Mouse (Mus musculus) heart, embryonic 13.5 days (tissue): ENCODE data around the gene Rps6kc1. TPM values are rescaled to one million over a fixed set of nuclear protein-coding genes. Genes with fewer than 3 reads are reported as not detected.

Experiments
- ATAC-seq: fragments of 200-750 bp; cut with Nextera tagmentation; 2 replicates; pipeline ENCODE4 v1.8.0; 2017; ENCODE audit warnings: moderate TSS enrichment; ENCODE audit not compliant: insufficient number of reproducible peaks, low FRiP score, low TSS enrichment; ENCODE audit errors: extremely low read depth
- H3K27ac ChIP-seq: fragments of 300-500 bp; sonication (generic); replicated peaks from 2 replicates; pipeline ENCODE4 v1.5.1; 2015; ENCODE audit warnings: moderate library complexity, mild to moderate bottlenecking, inconsistent platforms
- H3K27me3 ChIP-seq: fragments of 300-500 bp; sonication (generic); replicated peaks from 2 replicates; pipeline ENCODE4 v1.6.1; 2015; ENCODE audit warnings: mild to moderate bottlenecking, inconsistent platforms
- H3K36me3 ChIP-seq: fragments of 300-500 bp; sonication (generic); 2 replicates; pipeline ENCODE4 v1.6.1; 2015; ENCODE audit warnings: mild to moderate bottlenecking, inconsistent platforms
- H3K4me1 ChIP-seq: fragments of 300-500 bp; sonication (generic); 2 replicates; pipeline ENCODE4 v1.6.1; 2015; ENCODE audit warnings: inconsistent platforms
- H3K4me2 ChIP-seq: fragments of 300-500 bp; sonication (generic); 2 replicates; pipeline ENCODE4 v1.6.1; 2015; ENCODE audit warnings: inconsistent platforms, mild to moderate bottlenecking, moderate library complexity
- H3K4me3 ChIP-seq: fragments of 300-500 bp; sonication (generic); 2 replicates; pipeline ENCODE4 v1.5.1; 2015; ENCODE audit warnings: moderate library complexity, mild to moderate bottlenecking, inconsistent platforms
- H3K9ac ChIP-seq: fragments of 300-500 bp; sonication (generic); 2 replicates; pipeline ENCODE4 v1.6.1; 2015; ENCODE audit warnings: inconsistent platforms, mild to moderate bottlenecking, moderate library complexity
- H3K9me3 ChIP-seq: fragments of 300-500 bp; sonication (generic); 2 replicates; pipeline ENCODE4 v1.6.1; 2016; ENCODE audit warnings: inconsistent platforms
- WGBS: fragments of 180-500 bp; shearing (Covaris S2); methylation state at CpG from one replicate; pipeline ENCODE4 v1.1.7; 2015; ENCODE audit warnings: mixed read lengths; 5-methylcytosine and 5-hydroxymethylcytosine counted together
- polyA plus RNA-seq: library from polyadenylated mRNA; unstranded; fragments of >200 nt; fragmentation: Nextera tagmentation; extraction: Ambion mirVana; gene quantifications from 2 replicates; pipeline ENCODE4 v1.2.1, GENCODE M21; 2015

The Rps6kc1 gene
- polyA plus RNA-seq, 1 experiment from 2014 or later = 8.3 TPM

DNA sequence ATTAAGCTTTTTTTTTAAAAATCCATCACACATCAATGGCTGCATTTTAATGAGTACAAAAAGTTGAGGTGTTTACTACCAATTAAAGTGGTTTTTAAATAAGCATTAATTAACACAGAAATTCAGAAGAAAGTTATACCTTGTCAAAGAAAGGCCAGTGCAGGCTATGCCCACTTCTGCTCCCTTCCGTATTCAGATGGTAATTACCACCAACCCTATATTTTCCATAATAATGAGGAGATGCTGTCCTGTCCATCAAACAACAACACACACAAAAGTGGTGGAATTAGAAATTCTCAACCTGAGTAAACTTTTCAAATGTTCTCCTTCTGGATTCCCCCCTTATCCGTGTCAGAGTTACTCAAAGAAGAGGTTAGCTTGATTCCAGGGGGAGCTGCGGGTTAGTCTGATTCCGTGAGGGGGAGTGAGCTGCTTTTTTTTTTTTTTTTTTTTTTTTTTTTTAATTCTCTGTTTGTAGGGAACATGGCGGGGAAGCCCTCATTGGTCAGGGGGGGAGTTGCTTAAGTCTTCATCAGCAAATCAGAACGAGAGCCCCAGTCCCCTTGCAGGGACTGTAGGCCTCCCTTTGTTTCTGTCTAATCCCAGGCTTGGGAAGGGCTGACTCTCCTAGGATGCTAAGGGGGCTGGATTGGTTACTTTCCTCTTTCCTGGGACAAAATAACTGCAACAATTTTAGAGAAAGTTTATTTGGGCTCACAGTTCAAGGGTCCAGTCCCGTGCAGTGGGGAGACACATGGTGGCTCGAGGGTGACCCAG lies 159.6 kb downstream of the Rps6kc1 start:
- WGBS = 73% methylated on average over 8 of the region's 8 CpGs
- no peaks in the 10 kb centered on the region for H3K4me1 ChIP-seq
- no peak overlapping the region for H3K4me2 ChIP-seq
- no peak overlapping the region for H3K27ac ChIP-seq
- no peaks in the 10 kb centered on the region for H3K36me3 ChIP-seq
- no peak overlapping the region for H3K4me3 ChIP-seq
- no peak overlapping the region for H3K9ac ChIP-seq
- H3K27me3 ChIP-seq = no peaks in the 10 kb centered on the region
- no peak for ATAC-seq
- H3K9me3 ChIP-seq = no peaks in the 10 kb centered on the region

DNA sequence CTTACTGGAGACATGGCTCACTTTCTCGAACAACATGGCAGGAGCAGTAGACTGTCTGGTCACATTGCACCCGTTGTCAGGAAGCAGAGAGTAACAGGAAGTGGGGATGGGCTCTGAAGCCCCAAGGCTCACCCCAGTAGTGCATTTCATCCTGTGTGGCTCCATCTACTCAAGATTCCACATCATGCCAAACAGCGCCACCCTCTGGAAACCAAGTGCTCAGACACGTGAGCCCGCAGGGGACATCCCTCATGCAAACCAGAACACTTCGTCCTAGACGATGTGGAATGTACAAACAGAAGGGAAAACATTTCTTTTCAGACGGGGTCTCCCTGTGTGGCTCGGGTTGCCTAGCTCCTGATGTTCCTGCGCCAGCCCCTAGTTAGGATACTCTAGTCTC lies 162.6 kb downstream of the Rps6kc1 start:
- H3K9me3 ChIP-seq = no peaks in the 10 kb centered on the region
- no peaks in the 10 kb centered on the region for H3K36me3 ChIP-seq
- H3K4me2 ChIP-seq = no peak overlapping the region
- no peaks in the 10 kb centered on the region for H3K27me3 ChIP-seq
- H3K9ac ChIP-seq = no peak overlapping the region
- H3K27ac ChIP-seq = no peak overlapping the region
- H3K4me3 ChIP-seq = no peak overlapping the region
- ATAC-seq = no peak
- WGBS = 76% methylated on average over 10 of the region's 10 CpGs
- no peaks in the 10 kb centered on the region for H3K4me1 ChIP-seq

DNA sequence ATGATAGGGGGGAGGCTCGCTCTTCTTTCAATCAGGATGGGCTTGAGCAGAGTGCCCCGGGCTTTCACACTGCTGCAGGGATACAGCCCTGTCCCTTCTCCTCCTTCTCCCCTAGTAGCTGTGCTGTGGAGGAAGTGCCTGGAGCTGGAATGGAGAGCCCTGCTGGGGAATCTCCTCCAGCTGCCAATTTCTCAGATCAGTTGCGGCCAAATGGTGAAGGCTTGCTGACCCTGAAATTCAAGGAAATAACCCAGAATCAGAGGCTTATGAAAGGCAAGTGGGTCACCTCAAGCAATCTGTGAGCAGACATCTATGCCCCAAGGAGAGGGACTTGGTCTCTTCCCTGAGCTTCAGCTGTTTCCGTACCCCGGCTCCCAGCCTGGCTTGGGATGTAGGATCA lies 170.1 kb downstream of the Rps6kc1 start:
- Histone ChIP-seq H3K9me3 (0 out of 2 replicates have a peak, but pooled peaks cover 4% of the 10 kb centered on the region), H3K27ac (no peak overlapping the region), H3K4me3 (no peak overlapping the region), H3K36me3 (no peaks in the 10 kb centered on the region), H3K9ac (no peak overlapping the region), H3K4me2 (no peak overlapping the region), H3K4me1 (no peaks in the 10 kb centered on the region), H3K27me3 (no peaks in the 10 kb centered on the region)
- WGBS = 63% methylated on average over 5 of the region's 5 CpGs
- ATAC-seq = no peak

DNA sequence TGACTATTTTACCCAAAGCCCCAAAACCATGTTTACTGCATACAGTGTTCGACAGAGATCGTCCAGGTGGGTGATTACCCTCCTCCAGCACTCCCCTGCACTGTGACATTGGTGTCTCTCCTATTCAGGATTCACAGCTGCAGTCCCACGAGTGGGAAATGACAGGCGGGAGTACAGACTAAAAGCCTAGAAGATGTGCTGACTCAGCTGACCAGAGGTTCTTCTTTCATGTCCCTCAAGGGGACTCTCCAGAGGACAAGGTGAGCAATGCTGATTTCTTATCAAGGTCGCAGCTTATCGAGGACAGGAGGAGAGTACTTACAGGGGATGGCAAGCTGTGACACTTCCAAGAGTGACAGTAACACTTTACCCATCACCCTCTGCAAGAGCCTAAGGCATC lies 178.8 kb downstream of the Rps6kc1 start:
- no peaks in the 10 kb centered on the region for H3K27me3 ChIP-seq
- no peak overlapping the region for H3K27ac ChIP-seq
- WGBS = 53% methylated on average over 6 of the region's 6 CpGs

DNA sequence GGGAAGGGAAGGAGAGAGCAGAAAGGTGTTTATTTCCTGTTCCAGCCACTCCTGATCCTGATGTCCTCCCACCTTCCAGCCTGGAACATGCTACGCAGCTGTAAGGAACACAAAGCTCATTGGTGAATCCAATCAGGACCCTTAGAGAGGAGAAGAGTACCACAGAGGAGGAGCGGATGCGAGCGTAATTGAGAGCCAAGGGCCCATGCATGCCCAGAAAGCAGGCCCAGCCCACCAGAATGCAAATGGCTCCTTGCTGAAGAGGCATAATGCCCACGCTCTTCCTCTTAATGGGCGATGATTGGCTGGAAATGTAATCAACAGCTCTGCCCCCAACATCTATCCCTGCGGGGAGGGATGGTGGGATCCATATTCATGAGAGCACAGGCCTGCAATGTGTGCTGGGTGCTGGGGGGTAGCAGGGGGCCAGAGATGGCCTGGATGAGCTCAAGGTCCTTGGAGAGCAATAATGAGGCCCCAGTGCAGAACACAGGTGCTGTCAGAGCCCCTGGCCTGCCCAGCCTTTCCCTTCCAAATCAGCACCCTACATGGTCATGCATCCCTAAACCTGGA lies 182.0 kb downstream of the Rps6kc1 start:
- Histone ChIP-seq H3K4me3 (no peak overlapping the region), H3K27me3 (no peaks in the 10 kb centered on the region), H3K4me1 (peaks cover 5% of the 10 kb centered on the region; the same call in 1 of the 2 replicates), H3K9ac (no peak overlapping the region), H3K9me3 (no peaks in the 10 kb centered on the region), H3K27ac (no peak overlapping the region), H3K36me3 (no peaks in the 10 kb centered on the region), H3K4me2 (no peak overlapping the region)
- WGBS = 79% methylated on average over 7 of the region's 7 CpGs
- no peak for ATAC-seq

More for the DNA sequence above, 178.8 kb downstream of the Rps6kc1 start:
- Histone ChIP-seq H3K4me2 (no peak overlapping the region), H3K36me3 (no peaks in the 10 kb centered on the region), H3K4me3 (no peak overlapping the region), H3K4me1 (no peaks in the 10 kb centered on the region), H3K9me3 (no peaks in the 10 kb centered on the region), H3K9ac (no peak overlapping the region)
- no peak for ATAC-seq

DNA sequence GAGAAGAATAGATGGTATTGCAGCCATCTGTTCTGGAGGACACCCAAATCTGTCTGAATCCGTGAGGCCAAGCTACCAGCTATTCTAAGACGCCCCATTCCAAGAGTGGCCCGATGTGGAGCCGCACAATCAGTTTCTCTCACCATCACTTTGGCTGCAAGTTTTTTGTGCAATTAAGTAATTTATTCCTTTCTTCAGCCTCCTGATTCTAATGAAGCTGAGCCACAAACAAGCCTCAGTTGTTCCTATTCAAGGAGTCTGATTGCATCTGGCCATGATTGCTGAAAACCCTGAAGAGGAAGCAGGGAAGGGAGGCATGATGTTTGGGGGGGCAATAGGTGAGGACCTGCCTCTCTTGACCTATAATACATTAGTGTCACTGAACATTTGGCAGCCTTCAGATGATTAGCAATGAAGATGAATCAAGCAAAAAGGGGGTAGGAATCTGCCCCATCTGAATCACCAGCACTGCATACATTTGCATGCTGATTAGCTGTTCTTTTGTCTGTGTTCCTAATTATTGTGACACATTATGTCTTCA lies 183.4 kb downstream of the Rps6kc1 start:
- ATAC-seq = no peak
- H3K27ac ChIP-seq = no peak overlapping the region
- no peak overlapping the region for H3K9ac ChIP-seq
- 83% methylated on average over 4 of the region's 4 CpGs for WGBS
- no peak overlapping the region for H3K4me2 ChIP-seq
- no peaks in the 10 kb centered on the region for H3K27me3 ChIP-seq
- no peaks in the 10 kb centered on the region for H3K9me3 ChIP-seq
- H3K4me1 ChIP-seq = peaks cover 5% of the 10 kb centered on the region; the same call in 1 of the 2 replicates
- H3K4me3 ChIP-seq = no peak overlapping the region
- H3K36me3 ChIP-seq = no peaks in the 10 kb centered on the region

DNA sequence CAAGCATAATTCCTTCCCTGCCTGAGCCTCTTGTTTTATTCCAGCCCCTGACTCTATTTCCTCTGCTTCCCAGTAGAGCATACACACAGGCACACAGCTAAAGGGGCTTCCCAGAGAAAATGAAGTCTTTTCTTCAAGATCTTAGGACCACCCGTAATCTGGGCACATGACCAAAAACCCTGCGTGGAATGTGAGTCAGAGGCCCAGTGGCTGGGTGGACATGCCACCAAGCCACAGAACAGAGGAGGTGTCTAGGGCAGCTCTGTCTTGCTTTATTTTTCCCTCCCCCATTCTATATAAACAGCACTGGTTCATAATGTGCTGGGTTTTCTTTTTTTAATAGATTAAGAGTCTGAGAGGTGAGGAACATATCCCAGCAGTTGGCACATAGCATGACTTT lies 184.2 kb downstream of the Rps6kc1 start:
- ATAC-seq = no peak
- no peak overlapping the region for H3K4me3 ChIP-seq
- no peak overlapping the region for H3K9ac ChIP-seq
- no peaks in the 10 kb centered on the region for H3K9me3 ChIP-seq
- no peak overlapping the region for H3K4me2 ChIP-seq
- peaks cover 5% of the 10 kb centered on the region; the same call in 1 of the 2 replicates for H3K4me1 ChIP-seq
- H3K27me3 ChIP-seq = no peaks in the 10 kb centered on the region
- no peaks in the 10 kb centered on the region for H3K36me3 ChIP-seq
- 35% methylated on average over 2 of the region's 2 CpGs for WGBS
- no peak overlapping the region for H3K27ac ChIP-seq

DNA sequence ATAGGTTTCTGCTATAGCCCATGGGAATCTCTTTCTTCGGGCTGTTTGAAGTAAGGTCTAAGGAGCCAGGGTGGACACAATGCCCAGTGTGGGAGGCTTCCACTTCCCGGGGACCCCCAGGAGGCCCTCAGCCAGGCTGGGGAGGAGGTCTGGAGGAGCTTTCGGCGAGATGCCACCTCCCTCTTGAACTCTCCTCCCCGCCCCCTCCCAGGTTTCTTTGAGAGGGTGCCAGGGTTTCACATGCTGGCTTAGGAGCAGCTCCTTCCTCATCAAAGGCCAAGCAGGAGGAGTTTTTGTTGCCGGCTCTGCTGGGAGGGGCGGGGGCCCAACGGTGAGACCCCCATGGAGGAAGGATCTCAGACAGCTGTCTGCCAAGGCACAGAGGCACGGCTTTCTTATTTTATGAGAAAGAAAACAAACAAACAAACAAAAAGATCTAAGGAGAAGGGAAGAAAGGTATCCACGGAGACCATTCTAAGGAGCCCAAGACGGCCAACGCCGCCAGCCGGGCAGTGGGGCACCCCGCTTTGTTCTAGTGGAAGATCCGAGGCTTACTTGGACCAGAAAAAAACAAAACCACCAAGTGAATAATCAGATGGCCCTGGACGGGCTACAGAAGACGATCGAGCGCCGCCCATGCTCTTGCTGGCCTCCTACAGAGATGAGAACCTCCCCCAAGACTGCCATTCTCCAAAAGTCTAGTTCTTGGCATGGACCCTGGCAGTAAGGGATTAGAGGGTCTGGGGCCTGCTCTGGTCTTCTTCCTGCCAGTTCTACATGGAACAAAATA lies 186.8 kb downstream of the Rps6kc1 start:
- 58% methylated on average over 21 of the region's 21 CpGs for WGBS
- no peak overlapping the region for H3K27ac ChIP-seq
- no peak for ATAC-seq
- H3K9ac ChIP-seq = no peak overlapping the region
- H3K4me1 ChIP-seq = peaks cover 5% of the 10 kb centered on the region; the same call in 1 of the 2 replicates
- no peak overlapping the region for H3K4me3 ChIP-seq
- no peaks in the 10 kb centered on the region for H3K27me3 ChIP-seq
- no peak overlapping the region for H3K4me2 ChIP-seq
- H3K9me3 ChIP-seq = no peaks in the 10 kb centered on the region
- no peaks in the 10 kb centered on the region for H3K36me3 ChIP-seq

DNA sequence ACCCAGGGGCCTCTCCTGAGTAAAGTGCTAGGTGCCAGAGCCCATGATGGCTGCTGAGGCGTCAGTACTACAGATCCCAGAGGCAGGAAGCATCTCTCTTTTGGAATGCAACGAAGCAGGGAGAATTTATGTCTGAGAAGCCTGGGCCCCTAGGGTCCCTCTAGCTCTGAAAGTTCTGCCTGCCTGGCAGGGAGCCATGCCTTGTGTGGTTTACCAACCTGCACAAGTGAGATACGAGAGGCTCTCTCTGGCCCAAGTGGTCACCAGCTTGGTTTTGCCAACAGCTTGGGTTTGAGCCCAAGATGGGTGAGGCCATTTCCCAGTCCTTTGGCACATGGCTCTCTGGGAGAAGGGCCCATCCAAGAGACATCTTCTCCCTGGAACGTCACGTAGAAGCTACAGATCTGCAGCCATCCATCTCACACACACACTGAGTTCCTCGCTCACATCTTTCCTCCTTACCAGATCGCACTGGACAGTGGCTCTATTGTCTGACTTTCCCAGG lies 187.6 kb downstream of the Rps6kc1 start:
- Histone ChIP-seq H3K27ac (no peak overlapping the region), H3K27me3 (no peaks in the 10 kb centered on the region), H3K4me2 (no peak overlapping the region), H3K4me3 (no peak overlapping the region), H3K36me3 (no peaks in the 10 kb centered on the region), H3K9ac (no peak overlapping the region), H3K9me3 (no peaks in the 10 kb centered on the region), H3K4me1 (peaks cover 5% of the 10 kb centered on the region; the same call in 1 of the 2 replicates)
- no peak for ATAC-seq
- 67% methylated on average over 7 of the region's 7 CpGs for WGBS

DNA sequence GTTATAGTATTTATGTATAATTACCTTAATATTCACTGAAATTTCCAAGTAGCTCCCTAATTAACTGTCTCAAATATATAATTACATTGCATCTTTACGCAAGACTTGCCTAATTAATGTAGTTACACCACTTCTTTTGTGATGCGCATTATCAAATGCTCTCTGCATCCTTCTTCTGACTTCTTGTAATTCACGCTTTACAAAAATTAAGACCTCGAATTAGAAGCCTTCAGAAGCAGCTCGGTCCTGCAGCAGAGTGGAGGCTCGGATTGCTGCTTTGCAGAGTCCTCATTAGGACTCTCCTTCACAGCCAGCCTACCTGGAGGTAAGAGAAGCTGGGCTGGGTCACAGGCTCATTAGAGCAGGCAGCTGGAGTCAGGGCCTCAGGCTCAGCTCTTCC lies 197.7 kb downstream of the Rps6kc1 start:
- 72% methylated on average over 6 of the region's 6 CpGs for WGBS

DNA sequence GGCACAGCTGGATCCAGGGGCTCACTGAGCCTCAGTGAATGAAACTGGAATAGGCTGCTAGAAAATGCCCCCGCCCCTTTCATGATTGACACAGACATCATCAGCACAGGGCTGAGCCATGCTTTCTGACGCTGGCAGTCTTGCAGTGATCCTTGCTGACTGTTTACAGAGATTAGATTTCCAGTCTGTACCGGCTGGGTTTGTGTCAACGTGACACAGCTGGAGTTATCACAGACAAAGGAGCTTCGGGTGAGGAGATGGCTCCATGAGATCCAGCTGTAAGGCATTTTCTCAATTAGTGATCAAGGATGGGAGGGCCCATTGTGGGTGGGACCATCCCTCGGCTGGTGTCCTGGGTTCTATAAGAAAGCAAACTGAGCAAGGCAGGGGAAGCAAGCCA lies 214.0 kb downstream of the Rps6kc1 start:
- Histone ChIP-seq H3K4me2 (no peak overlapping the region), H3K27me3 (no peaks in the 10 kb centered on the region), H3K4me3 (no peak overlapping the region), H3K9me3 (no peaks in the 10 kb centered on the region), H3K36me3 (no peaks in the 10 kb centered on the region), H3K9ac (no peak overlapping the region), H3K27ac (no peak overlapping the region), H3K4me1 (peaks cover 19% of the 10 kb centered on the region)
- no peak for ATAC-seq
- WGBS = 26% methylated on average over 6 of the region's 6 CpGs

More for the DNA sequence above, 197.7 kb downstream of the Rps6kc1 start:
- no peak overlapping the region for H3K9ac ChIP-seq
- ATAC-seq = no peak
- no peak overlapping the region for H3K4me3 ChIP-seq
- H3K36me3 ChIP-seq = no peaks in the 10 kb centered on the region
- H3K9me3 ChIP-seq = no peaks in the 10 kb centered on the region
- no peaks in the 10 kb centered on the region for H3K4me1 ChIP-seq
- no peaks in the 10 kb centered on the region for H3K27me3 ChIP-seq
- H3K4me2 ChIP-seq = no peak overlapping the region
- no peak overlapping the region for H3K27ac ChIP-seq
